Mouse (Mus musculus) left cerebral cortex, adult 11 months (tissue): ENCODE results near the gene Gm20873.
"Not testable (repeated sequence)": the region's sequence is repeated elsewhere in the genome, so short reads cannot be mapped to it uniquely, and the experiment has no call there.

Source experiments
- DNase-seq: peaks from one replicate; pipeline ENCODE4 v3.0.0; 2022; ENCODE audit warnings: low spot score

Gm20873 gene

GRCm38 (mm10) chrY:6266798-6267197 lies at the start of gene Gm20873:
Gene Gm20873, plus strand, starts transcription at chrY:6267098.
- not testable (repeated sequence) for DNase-seq

- DNase-seq = not testable (repeated sequence)
Observed at GRCm38 (mm10) chrY:6237895-6238294, 29.0 kb upstream of the Gm20873 start, which contains the start of gene Gm21746. Gene Gm21746, minus strand, starts transcription at chrY:6237995.
